Mouse (Mus musculus): ENCODE measurements at regions not wholly inside any gene's neighbourhood (a gene's known extent, or its start where the extent isn't known, plus 50 kb on each side); places are given as distances from the start of the nearest gene placed in this dataset.

GRCm38 (mm10) chr11:43351818-43352217 lies 74.2 kb downstream of the Pttg1 start:
- ATAC-seq (ENCODE audit: extremely low read depth, insufficient number of reproducible peaks, low FRiP score, poor library complexity, severe bottlenecking): no peak
- no peaks in the 10 kb centered on the region for H3K36me3 ChIP-seq (replicated peaks)
- no peak for DNase-seq (ENCODE audit: low spot score)
- no peak overlapping the region for H3K4me3 ChIP-seq (ENCODE audit: low read depth, low read length)
- no peaks in the 10 kb centered on the region for H3K27me3 ChIP-seq (ENCODE audit: insufficient read depth, low read length)
- no peaks in the 10 kb centered on the region for H3K9me3 ChIP-seq (replicated peaks)
- no peak for TF ChIP-seq GATA2 (IDR thresholded peaks at IDR 0.05; ENCODE audit: borderline replicate concordance, low read depth, low read length)
- no peak for TF ChIP-seq POLR2AphosphoS5 (IDR thresholded peaks at IDR 0.05; ENCODE audit: insufficient replicate concordance, low read depth, low read length)
- no peak for TF ChIP-seq TAL1 (conservative IDR thresholded peaks at IDR 0.05; ENCODE audit: low read depth, low read length)
- no peak for TF ChIP-seq GATA1 (IDR thresholded peaks at IDR 0.05; ENCODE audit: borderline replicate concordance, low read length)
- H3K4me1 ChIP-seq (ENCODE audit: insufficient read depth, low read depth, low read length): no peaks in the 10 kb centered on the region

- no peak for DNase-seq (ENCODE audit: low spot score)
- TF ChIP-seq GATA2 (IDR thresholded peaks at IDR 0.05; ENCODE audit: borderline replicate concordance, low read depth, low read length) (no peak), TAL1 (conservative IDR thresholded peaks at IDR 0.05; ENCODE audit: low read depth, low read length) (no peak), POLR2AphosphoS5 (IDR thresholded peaks at IDR 0.05; ENCODE audit: insufficient replicate concordance, low read depth, low read length) (no peak), GATA1 (IDR thresholded peaks at IDR 0.05; ENCODE audit: borderline replicate concordance, low read length) (no peak), CTCF (IDR thresholded peaks at IDR 0.05; ENCODE audit: low read depth, low read length) (no peak)
- Histone ChIP-seq H3K36me3 (replicated peaks) (no peaks in the 10 kb centered on the region), H3K27me3 (ENCODE audit: insufficient read depth, low read length) (no peaks in the 10 kb centered on the region), H3K9me3 (replicated peaks) (no peaks in the 10 kb centered on the region), H3K4me3 (ENCODE audit: low read depth, low read length) (no peak overlapping the region), H3K4me1 (ENCODE audit: insufficient read depth, low read depth, low read length) (no peaks in the 10 kb centered on the region)
- ATAC-seq (ENCODE audit: extremely low read depth, insufficient number of reproducible peaks, low FRiP score, poor library complexity, severe bottlenecking): no peak
Measured at GRCm38 (mm10) chr11:43351348-43351747, 74.7 kb downstream of the Pttg1 start.

- Histone ChIP-seq H3K36me3 (replicated peaks) (no peaks in the 10 kb centered on the region), H3K4me1 (ENCODE audit: insufficient read depth, low read depth, low read length) (no peaks in the 10 kb centered on the region), H3K9me3 (replicated peaks) (no peaks in the 10 kb centered on the region), H3K4me3 (ENCODE audit: low read depth, low read length) (no peak overlapping the region), H3K27me3 (ENCODE audit: insufficient read depth, low read length) (no peaks in the 10 kb centered on the region)
- ATAC-seq (ENCODE audit: extremely low read depth, insufficient number of reproducible peaks, low FRiP score, poor library complexity, severe bottlenecking): no peak
- DNase-seq (ENCODE audit: low spot score): no peak
- TF ChIP-seq GATA2 (IDR thresholded peaks at IDR 0.05; ENCODE audit: borderline replicate concordance, low read depth, low read length) (no peak), CTCF (IDR thresholded peaks at IDR 0.05; ENCODE audit: low read depth, low read length) (no peak)
Measured at GRCm38 (mm10) chr11:43350242-43350641, 75.8 kb downstream of the Pttg1 start.

- Histone ChIP-seq H3K36me3 (replicated peaks) (no peaks in the 10 kb centered on the region), H3K9me3 (replicated peaks) (no peaks in the 10 kb centered on the region), H3K27me3 (ENCODE audit: insufficient read depth, low read length) (no peaks in the 10 kb centered on the region), H3K4me3 (ENCODE audit: low read depth, low read length) (no peak overlapping the region), H3K4me1 (ENCODE audit: insufficient read depth, low read depth, low read length) (no peaks in the 10 kb centered on the region)
- TF ChIP-seq POLR2AphosphoS5 (IDR thresholded peaks at IDR 0.05; ENCODE audit: insufficient replicate concordance, low read depth, low read length): no peak
- TF ChIP-seq GATA2 (IDR thresholded peaks at IDR 0.05; ENCODE audit: borderline replicate concordance, low read depth, low read length): no peak
- no peak for TF ChIP-seq TAL1 (conservative IDR thresholded peaks at IDR 0.05; ENCODE audit: low read depth, low read length)
- no peak for TF ChIP-seq CTCF (IDR thresholded peaks at IDR 0.05; ENCODE audit: low read depth, low read length)
- no peak for TF ChIP-seq GATA1 (IDR thresholded peaks at IDR 0.05; ENCODE audit: borderline replicate concordance, low read length)
- ATAC-seq (ENCODE audit: extremely low read depth, insufficient number of reproducible peaks, low FRiP score, poor library complexity, severe bottlenecking) (no peak), DNase-seq (ENCODE audit: low spot score) (no peak)
Measured at GRCm38 (mm10) chr11:43349564-43349963, 76.5 kb downstream of the Pttg1 start.

DNA sequence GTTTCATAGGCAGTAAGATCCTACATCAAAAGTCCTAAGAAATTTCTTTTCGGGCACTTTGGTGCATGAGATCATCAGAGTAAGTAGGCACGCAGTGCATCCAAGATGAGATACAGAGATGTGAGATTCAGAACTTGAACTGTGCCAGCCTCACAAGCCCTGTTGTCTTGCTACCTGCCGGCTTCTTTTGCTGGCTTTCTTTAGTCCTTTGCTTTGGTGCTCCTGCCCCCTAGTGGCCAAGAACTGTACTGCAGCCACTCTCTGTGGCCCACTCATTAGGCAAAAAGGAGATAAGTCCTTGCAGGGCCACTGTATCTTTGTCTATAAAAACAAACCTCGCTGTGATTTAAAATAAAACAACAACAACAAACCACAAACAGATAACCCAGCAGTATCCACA lies 77.5 kb downstream of the Pttg1 start:
- H3K36me3 ChIP-seq (replicated peaks): no peaks in the 10 kb centered on the region
- no peak overlapping the region for H3K4me3 ChIP-seq (ENCODE audit: low read depth, low read length)
- peak; percentile 78 for TF ChIP-seq CTCF (IDR thresholded peaks at IDR 0.05; ENCODE audit: low read depth, low read length)
- no peak for TF ChIP-seq TAL1 (conservative IDR thresholded peaks at IDR 0.05; ENCODE audit: low read depth, low read length)
- ATAC-seq (ENCODE audit: extremely low read depth, insufficient number of reproducible peaks, low FRiP score, poor library complexity, severe bottlenecking): no peak
- H3K27me3 ChIP-seq (ENCODE audit: insufficient read depth, low read length): no peaks in the 10 kb centered on the region
- H3K9me3 ChIP-seq (replicated peaks): no peaks in the 10 kb centered on the region
- peak; percentile 3 for DNase-seq (ENCODE audit: low spot score)
- H3K4me1 ChIP-seq (ENCODE audit: insufficient read depth, low read depth, low read length): no peaks in the 10 kb centered on the region

DNA sequence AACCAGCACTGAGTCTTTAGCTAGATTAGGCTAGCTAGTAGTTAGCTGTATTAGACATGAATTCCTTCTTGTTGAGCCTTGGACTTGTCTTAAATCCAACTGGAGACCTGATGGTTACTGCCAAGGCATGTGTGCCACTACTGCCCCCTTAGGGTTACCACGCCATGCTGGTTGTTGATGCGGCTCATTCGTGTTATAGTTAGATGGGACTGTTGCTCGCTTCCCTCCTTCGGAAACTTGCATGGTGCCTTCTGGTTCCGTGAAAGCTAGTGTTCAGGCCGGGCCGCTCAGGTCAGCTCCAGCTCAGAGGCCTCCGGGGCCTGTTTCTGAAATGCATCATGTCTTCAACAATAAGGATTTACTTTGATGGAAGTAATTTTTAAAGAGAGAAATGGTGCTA lies 79.6 kb downstream of the Pttg1 start:
- TF ChIP-seq GATA2 (IDR thresholded peaks at IDR 0.05; ENCODE audit: borderline replicate concordance, low read depth, low read length): no peak
- no peaks in the 10 kb centered on the region for H3K27me3 ChIP-seq (ENCODE audit: insufficient read depth, low read length)
- no peaks in the 10 kb centered on the region for H3K4me1 ChIP-seq (ENCODE audit: insufficient read depth, low read depth, low read length)
- no peak for DNase-seq (ENCODE audit: low spot score)
- no peaks in the 10 kb centered on the region for H3K36me3 ChIP-seq (replicated peaks)
- no peaks in the 10 kb centered on the region for H3K9me3 ChIP-seq (replicated peaks)
- no peak for ATAC-seq (ENCODE audit: extremely low read depth, insufficient number of reproducible peaks, low FRiP score, poor library complexity, severe bottlenecking)
- H3K4me3 ChIP-seq (ENCODE audit: low read depth, low read length): no peak overlapping the region

DNA sequence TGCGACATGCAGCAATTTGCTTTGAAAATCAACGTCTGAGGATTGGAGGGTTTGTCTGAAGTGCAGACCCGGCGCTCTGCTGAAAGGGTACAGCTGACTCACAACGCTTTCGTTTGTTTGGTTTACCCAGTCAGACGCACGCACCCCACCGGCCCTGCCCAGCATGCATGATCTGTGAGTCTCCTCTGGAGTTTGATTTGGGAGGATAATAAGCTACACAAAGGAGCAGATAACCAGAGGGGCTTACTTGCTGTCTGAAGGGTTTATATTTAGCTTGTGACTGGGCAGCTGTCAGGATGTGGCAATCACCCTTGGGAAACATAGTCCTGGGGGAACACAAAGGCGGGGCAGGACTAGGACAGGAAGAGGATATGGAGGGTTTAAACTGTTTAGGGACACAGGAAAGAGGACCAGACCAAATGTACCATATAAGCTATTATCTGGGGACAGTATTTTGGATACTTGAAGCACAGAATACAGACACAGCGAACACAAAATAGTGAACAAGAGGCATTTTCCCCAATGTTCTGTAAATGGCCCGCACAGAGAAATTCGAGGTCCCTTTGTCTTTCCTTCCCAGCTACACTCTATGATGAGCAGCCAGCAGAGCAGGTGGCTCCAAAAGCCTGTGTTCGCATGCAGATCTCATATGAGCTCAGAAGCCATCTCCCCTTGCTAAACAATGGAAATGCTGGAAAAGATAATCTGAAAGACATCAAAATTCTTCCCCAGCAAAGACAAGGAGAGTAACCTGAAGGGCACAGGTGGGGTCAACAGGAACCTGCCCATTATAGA lies 81.1 kb downstream of the Pttg1 start:
- no peaks in the 10 kb centered on the region for H3K36me3 ChIP-seq (replicated peaks)
- TF ChIP-seq CTCF (IDR thresholded peaks at IDR 0.05; ENCODE audit: low read depth, low read length): no peak
- TF ChIP-seq GATA1 (IDR thresholded peaks at IDR 0.05; ENCODE audit: borderline replicate concordance, low read length): no peak
- no peak for TF ChIP-seq GATA2 (IDR thresholded peaks at IDR 0.05; ENCODE audit: borderline replicate concordance, low read depth, low read length)
- TF ChIP-seq POLR2AphosphoS5 (IDR thresholded peaks at IDR 0.05; ENCODE audit: insufficient replicate concordance, low read depth, low read length): no peak
- TF ChIP-seq TAL1 (conservative IDR thresholded peaks at IDR 0.05; ENCODE audit: low read depth, low read length): no peak
- no peaks in the 10 kb centered on the region for H3K4me1 ChIP-seq (ENCODE audit: insufficient read depth, low read depth, low read length)
- H3K9me3 ChIP-seq (replicated peaks): no peaks in the 10 kb centered on the region
- no peaks in the 10 kb centered on the region for H3K27me3 ChIP-seq (ENCODE audit: insufficient read depth, low read length)
- ATAC-seq (ENCODE audit: extremely low read depth, insufficient number of reproducible peaks, low FRiP score, poor library complexity, severe bottlenecking) (no peak), DNase-seq (ENCODE audit: low spot score) (no peak)
- no peak overlapping the region for H3K4me3 ChIP-seq (ENCODE audit: low read depth, low read length)

Data from G1E (cell line).